Mouse (Mus musculus): ENCODE measurements around the gene Kcnk4. TPM values are rescaled to one million over a fixed set of nuclear protein-coding genes. Genes with fewer than 3 reads are reported as not detected.

The Kcnk4 gene
- total and polyA plus RNA-seq, 2 experiments from 2014 or later = 8.6 to 12.7 TPM

DNA sequence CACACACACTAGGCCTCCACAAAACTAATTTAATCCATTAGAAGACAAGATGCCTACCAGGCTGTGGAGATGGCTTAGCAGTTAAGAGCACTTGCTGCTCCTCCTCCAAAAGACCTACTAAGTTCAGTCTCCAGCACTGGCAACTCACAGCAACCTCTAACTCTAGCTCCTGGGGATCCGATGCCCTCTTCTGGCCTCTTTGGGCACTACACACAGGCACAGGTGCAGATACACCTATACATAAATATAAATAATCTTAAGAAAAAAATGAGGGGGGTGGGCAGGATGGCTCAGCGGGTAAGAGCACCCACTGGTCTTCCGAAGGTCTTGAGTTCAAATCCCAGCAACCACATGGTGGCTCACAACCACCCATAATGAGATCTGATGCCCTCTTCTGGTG lies 2.0 kb upstream of the Kcnk4 start:
- Histone ChIP-seq H3K4me2 (ENCODE audit: low read depth) (no peak overlapping the region), H3K4me3 (ENCODE audit: low read depth, low read length) (no peak overlapping the region), H3K4me1 (ENCODE audit: insufficient read depth) (peaks cover 24% of the 10 kb centered on the region), H3K27ac (ENCODE audit: low read depth, low read length) (no peak overlapping the region), H3K27me3 (ENCODE audit: insufficient read depth, low read length) (peaks cover 27% of the 10 kb centered on the region), H3K9ac (no peak overlapping the region), H3K9me3 (ENCODE audit: low read length) (no peaks in the 10 kb centered on the region), H3K36me3 (ENCODE audit: insufficient read depth) (peaks cover 7% of the 10 kb centered on the region; the same call in 1 of the 2 replicates)
- 17% methylated on average over 3 of the region's 3 CpGs for WGBS
- TF ChIP-seq CTCF (IDR thresholded peaks at IDR 0.05; ENCODE audit: low read depth) = peak; percentile 47
- DNase-seq = no peak
- ATAC-seq = no peak

DNA sequence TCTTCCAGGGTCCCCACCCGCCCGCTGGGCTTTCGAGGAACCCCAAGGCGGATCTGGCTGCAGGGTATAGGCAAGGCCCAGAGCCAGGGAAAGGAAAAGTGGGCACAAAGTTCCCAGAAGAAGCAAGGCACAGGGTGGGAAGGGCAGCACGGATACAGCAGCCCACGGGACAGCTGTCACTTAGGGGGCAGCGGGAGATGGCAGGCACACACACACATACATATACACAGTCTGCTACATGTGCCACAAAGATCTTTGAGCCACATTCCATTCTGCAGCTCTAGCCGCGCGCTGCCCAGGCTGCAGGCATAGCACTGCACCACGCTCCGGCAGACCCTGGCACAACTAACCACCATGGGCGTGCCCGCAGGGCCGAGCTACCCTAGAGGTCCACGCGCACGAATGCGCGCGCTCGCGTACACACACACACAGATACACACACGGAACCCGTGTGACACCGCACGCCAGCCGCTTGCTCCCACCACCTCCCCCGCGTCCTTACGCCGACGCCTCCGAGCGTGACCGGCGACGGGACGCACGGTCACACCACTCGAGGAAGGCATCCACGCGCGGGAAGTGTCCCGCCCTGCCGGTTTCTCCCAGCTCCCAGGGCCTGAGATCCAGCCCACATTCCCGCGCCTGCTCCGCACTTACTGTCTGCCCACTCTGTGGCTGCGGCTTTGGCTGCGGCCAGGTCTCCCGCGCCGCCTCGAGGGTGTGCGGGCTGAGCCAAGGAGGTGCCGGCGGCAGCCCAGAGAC lies 700 bp downstream of the Kcnk4 start:
- TF ChIP-seq CTCF (IDR thresholded peaks at IDR 0.05; ENCODE audit: low read depth) = no peak
- Histone ChIP-seq H3K4me2 (ENCODE audit: low read depth) (peak overlapping the region; percentile 67), H3K9ac (peak overlapping the region; percentile 44), H3K27ac (ENCODE audit: low read depth, low read length) (no peak overlapping the region), H3K4me1 (ENCODE audit: insufficient read depth) (0 out of 2 replicates have a peak, but pooled peaks cover 4% of the 10 kb centered on the region), H3K9me3 (ENCODE audit: low read length) (no peaks in the 10 kb centered on the region), H3K36me3 (ENCODE audit: insufficient read depth) (0 out of 2 replicates have a peak, but pooled peaks cover 4% of the 10 kb centered on the region), H3K4me3 (ENCODE audit: low read depth, low read length) (peak overlapping the region; percentile 41), H3K27me3 (ENCODE audit: insufficient read depth, low read length) (peaks cover 27% of the 10 kb centered on the region)
- 4% methylated on average over 58 of the region's 58 CpGs for WGBS
- peak; percentile 58 for DNase-seq
- ATAC-seq = peak; percentile 82

DNA sequence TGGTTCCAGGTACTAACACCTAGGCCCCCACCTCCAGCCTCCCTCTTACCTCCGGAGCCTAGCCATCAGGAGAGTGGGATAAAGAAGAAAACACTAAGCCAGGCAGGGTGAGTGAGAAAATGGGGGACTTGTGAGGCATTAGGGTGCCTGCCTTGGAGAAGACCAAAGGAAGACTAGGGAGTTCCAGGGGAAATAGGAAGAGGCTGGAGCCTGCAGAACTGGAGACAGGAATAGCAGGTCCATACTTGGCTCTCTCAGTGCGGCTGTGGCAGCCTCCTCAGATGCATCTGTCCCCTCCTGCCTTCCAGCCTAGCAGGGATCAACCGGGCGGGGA lies 1.2 kb downstream of the Kcnk4 start:
- H3K4me1 ChIP-seq (ENCODE audit: insufficient read depth) = 0 out of 2 replicates have a peak, but pooled peaks cover 4% of the 10 kb centered on the region
- no peak for TF ChIP-seq CTCF (IDR thresholded peaks at IDR 0.05; ENCODE audit: low read depth)
- ATAC-seq (0 out of 2 replicates have a peak, but pooled peaks have one; percentile 1), DNase-seq (no peak)
- H3K9ac ChIP-seq = no peak overlapping the region; the same call in 1 of the 2 replicates
- peaks cover 29% of the 10 kb centered on the region for H3K27me3 ChIP-seq (ENCODE audit: insufficient read depth, low read length)
- peak overlapping the region; percentile 67 for H3K4me2 ChIP-seq (ENCODE audit: low read depth)
- no peak overlapping the region for H3K27ac ChIP-seq (ENCODE audit: low read depth, low read length)
- peak overlapping the region; percentile 41 for H3K4me3 ChIP-seq (ENCODE audit: low read depth, low read length)
- 0 out of 2 replicates have a peak, but pooled peaks cover under 1% of the 10 kb centered on the region for H3K36me3 ChIP-seq (ENCODE audit: insufficient read depth)
- no peaks in the 10 kb centered on the region for H3K9me3 ChIP-seq (ENCODE audit: low read length)
- 24% methylated on average over 4 of the region's 4 CpGs for WGBS

DNA sequence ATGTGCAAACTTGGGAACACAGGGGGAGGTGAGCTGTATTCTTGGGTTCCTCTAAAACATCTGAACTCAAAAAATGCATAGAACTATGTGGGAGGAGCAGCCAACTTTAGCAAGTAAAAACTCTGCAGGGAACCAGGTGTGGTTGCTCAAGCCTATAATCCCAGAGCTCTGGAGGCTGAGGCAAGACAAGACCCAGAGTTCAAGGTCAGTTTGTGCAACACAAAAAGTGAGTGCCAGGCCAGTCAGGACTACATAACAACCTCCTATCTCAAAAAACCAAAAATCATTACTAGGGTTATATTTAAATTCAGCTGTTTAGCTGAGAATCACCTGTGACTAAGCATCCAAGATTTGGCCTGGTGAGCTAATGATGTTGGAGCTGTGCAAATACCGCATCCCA lies 2.3 kb downstream of the Kcnk4 start:
- WGBS = 28% methylated on average over 1 of the region's 1 CpGs
- Histone ChIP-seq H3K9ac (no peak overlapping the region), H3K27ac (ENCODE audit: low read depth, low read length) (no peak overlapping the region), H3K27me3 (ENCODE audit: insufficient read depth, low read length) (peaks cover 40% of the 10 kb centered on the region), H3K9me3 (ENCODE audit: low read length) (no peaks in the 10 kb centered on the region), H3K36me3 (ENCODE audit: insufficient read depth) (no peaks in the 10 kb centered on the region), H3K4me3 (ENCODE audit: low read depth, low read length) (no peak overlapping the region), H3K4me2 (ENCODE audit: low read depth) (no peak overlapping the region), H3K4me1 (ENCODE audit: insufficient read depth) (0 out of 2 replicates have a peak, but pooled peaks cover 4% of the 10 kb centered on the region)
- TF ChIP-seq CTCF (IDR thresholded peaks at IDR 0.05; ENCODE audit: low read depth) = no peak
- DNase-seq (no peak), ATAC-seq (no peak)

DNA sequence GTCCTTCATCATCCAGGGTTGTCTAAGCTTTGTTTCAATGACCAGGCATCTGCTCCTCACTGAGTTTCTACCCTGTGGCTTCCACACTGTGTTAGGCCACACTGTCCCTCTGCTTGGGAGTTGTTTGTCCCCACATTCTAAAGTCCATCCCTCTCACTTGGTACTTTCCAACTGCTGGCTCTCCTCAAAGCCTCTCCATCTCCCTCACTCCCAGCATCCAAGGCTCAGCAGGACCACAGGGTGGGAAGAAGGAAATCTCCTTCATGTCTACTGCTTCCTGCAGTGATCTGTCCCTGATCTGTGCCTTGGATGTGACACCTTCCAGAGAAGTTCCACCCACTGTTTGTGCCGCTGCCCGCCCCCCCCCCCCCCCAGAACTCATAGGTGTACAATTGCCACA lies 3.3 kb downstream of the Kcnk4 start:
- Histone ChIP-seq H3K27me3 (ENCODE audit: insufficient read depth, low read length) (peaks cover 50% of the 10 kb centered on the region), H3K9ac (no peak overlapping the region), H3K4me3 (ENCODE audit: low read depth, low read length) (no peak overlapping the region), H3K4me2 (ENCODE audit: low read depth) (no peak overlapping the region), H3K36me3 (ENCODE audit: insufficient read depth) (no peaks in the 10 kb centered on the region), H3K27ac (ENCODE audit: low read depth, low read length) (no peak overlapping the region), H3K4me1 (ENCODE audit: insufficient read depth) (0 out of 2 replicates have a peak, but pooled peaks cover 4% of the 10 kb centered on the region), H3K9me3 (ENCODE audit: low read length) (no peaks in the 10 kb centered on the region)
- DNase-seq = no peak
- no peak for ATAC-seq
- no peak for TF ChIP-seq CTCF (IDR thresholded peaks at IDR 0.05; ENCODE audit: low read depth)
- WGBS = 0% methylated on average over 1 of the region's 2 CpGs

DNA sequence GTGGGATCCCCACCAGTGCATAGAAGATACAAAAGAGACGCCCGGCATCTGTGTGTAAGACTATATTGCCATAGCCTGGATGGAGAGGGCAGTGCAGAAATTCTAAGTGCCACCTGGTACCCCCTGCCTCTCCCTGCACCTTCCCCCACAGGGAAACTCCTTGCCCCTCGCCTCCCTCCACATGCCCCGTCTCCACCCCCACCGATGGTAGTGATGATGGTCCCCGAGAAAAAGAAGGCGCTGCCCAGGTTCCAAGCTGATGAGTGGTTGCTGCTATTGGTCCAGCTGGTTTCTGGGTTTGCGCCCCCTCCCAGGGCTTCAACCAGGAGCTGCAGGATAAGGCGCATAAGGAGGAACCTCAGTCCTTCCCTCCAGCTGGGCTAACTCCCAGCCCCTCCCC lies 6.2 kb downstream of the Kcnk4 start:
- no peaks in the 10 kb centered on the region for H3K4me1 ChIP-seq (ENCODE audit: insufficient read depth)
- no peak overlapping the region for H3K4me3 ChIP-seq (ENCODE audit: low read depth, low read length)
- H3K9me3 ChIP-seq (ENCODE audit: low read length) = no peaks in the 10 kb centered on the region
- H3K36me3 ChIP-seq (ENCODE audit: insufficient read depth) = no peaks in the 10 kb centered on the region
- H3K4me2 ChIP-seq (ENCODE audit: low read depth) = no peak overlapping the region
- peaks cover 66% of the 10 kb centered on the region for H3K27me3 ChIP-seq (ENCODE audit: insufficient read depth, low read length)
- TF ChIP-seq CTCF (IDR thresholded peaks at IDR 0.05; ENCODE audit: low read depth) = no peak
- H3K9ac ChIP-seq = no peak overlapping the region
- 11% methylated on average over 9 of the region's 9 CpGs for WGBS
- DNase-seq = no peak
- no peak for ATAC-seq
- H3K27ac ChIP-seq (ENCODE audit: low read depth, low read length) = no peak overlapping the region

DNA sequence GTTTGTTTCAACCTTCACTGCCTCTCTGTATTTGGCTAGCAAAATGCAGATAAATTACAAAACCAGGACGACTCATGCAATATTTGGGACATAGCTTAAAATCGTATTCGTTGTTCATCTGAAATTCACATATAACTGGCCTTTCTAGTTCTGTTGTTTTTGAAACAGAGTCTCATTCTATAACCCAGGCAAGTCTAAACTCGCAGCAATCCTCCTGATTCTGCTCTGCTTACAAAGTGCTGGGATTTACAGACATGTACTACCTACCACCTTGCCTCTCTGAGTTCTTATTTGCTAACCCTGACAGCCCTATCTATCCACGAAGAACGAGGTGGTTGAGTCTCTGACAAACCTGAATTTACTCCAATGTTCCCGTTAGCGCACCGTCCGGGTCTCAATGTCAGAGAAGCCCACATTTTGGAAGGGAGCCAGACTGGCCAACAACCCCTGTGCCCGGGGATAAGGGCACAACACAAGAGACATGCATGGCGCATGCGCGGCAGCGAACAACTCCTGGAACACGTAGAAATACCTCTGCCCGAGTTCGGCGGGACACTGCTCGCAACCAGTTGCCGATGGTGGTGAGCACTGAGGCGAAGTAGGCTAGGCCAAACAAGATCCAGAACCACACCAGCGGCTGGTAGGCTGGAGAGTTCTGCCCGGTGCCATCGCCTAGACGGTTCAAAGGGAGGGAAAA lies 7.6 kb downstream of the Kcnk4 start:
- no peak for TF ChIP-seq CTCF (IDR thresholded peaks at IDR 0.05; ENCODE audit: low read depth)
- Histone ChIP-seq H3K4me2 (ENCODE audit: low read depth) (peak overlapping the region; percentile 36), H3K4me3 (ENCODE audit: low read depth, low read length) (no peak overlapping the region), H3K4me1 (ENCODE audit: insufficient read depth) (no peaks in the 10 kb centered on the region), H3K36me3 (ENCODE audit: insufficient read depth) (no peaks in the 10 kb centered on the region), H3K9me3 (ENCODE audit: low read length) (no peaks in the 10 kb centered on the region), H3K27me3 (ENCODE audit: insufficient read depth, low read length) (peaks cover 53% of the 10 kb centered on the region), H3K27ac (ENCODE audit: low read depth, low read length) (no peak overlapping the region), H3K9ac (no peak overlapping the region)
- ATAC-seq = no peak
- WGBS = 13% methylated on average over 26 of the region's 26 CpGs
- no peak for DNase-seq
